Mouse (Mus musculus): ENCODE data around the gene Tln2. TPM values are rescaled to one million over a fixed set of nuclear protein-coding genes. Genes with fewer than 3 reads are reported as not detected.
A peak's percentile ranks its signal among the peaks of the same experiment; 100 is the strongest.

Gene Tln2
- total RNA-seq, 2 experiments from 2014 or later = 111 to 132 TPM

- DNase-seq = no peak
Observed at GRCm38 (mm10) chr9:67208420-67208819, 351.1 kb downstream of the Tln2 start.

- DNase-seq = no peak
Observed at GRCm38 (mm10) chr9:67205175-67205574, 354.3 kb downstream of the Tln2 start.

GRCm38 (mm10) chr9:67196609-67197008, 362.9 kb downstream of the Tln2 start:
- DNase-seq = no peak

- no peak for DNase-seq
Observed at GRCm38 (mm10) chr9:67195306-67195705, 364.2 kb downstream of the Tln2 start.

GRCm38 (mm10) chr9:67191488-67192331, 367.8 kb downstream of the Tln2 start:
- DNase-seq = peak; percentile 23

- peak; percentile 28 for DNase-seq
Observed at GRCm38 (mm10) chr9:67187686-67188085, 371.8 kb downstream of the Tln2 start.

- DNase-seq = no peak
Observed at GRCm38 (mm10) chr9:67187182-67187581, 372.3 kb downstream of the Tln2 start.

GRCm38 (mm10) chr9:67184556-67184955, 374.9 kb downstream of the Tln2 start:
- DNase-seq = no peak

- no peak for DNase-seq
Observed at GRCm38 (mm10) chr9:67183520-67183919, 376.0 kb downstream of the Tln2 start.

GRCm38 (mm10) chr9:67182006-67182405, 377.5 kb downstream of the Tln2 start:
- no peak for DNase-seq

GRCm38 (mm10) chr9:67178709-67179108, 380.8 kb downstream of the Tln2 start:
- DNase-seq = no peak

- no peak for DNase-seq
Observed at GRCm38 (mm10) chr9:67178203-67178602, 381.3 kb downstream of the Tln2 start.

GRCm38 (mm10) chr9:67176073-67176472, 383.4 kb downstream of the Tln2 start:
- DNase-seq = no peak

- no peak for DNase-seq
Observed at GRCm38 (mm10) chr9:67173816-67174215, 385.7 kb downstream of the Tln2 start.

GRCm38 (mm10) chr9:67173154-67173553, 386.3 kb downstream of the Tln2 start:
- no peak for DNase-seq

GRCm38 (mm10) chr9:67171409-67171808, 388.1 kb downstream of the Tln2 start:
- no peak for DNase-seq

GRCm38 (mm10) chr9:67170759-67171158, 388.7 kb downstream of the Tln2 start:
- DNase-seq = no peak

- no peak for DNase-seq
Observed at GRCm38 (mm10) chr9:67170047-67170446, 389.5 kb downstream of the Tln2 start.

Small RNA genes within 50 kb of the gene (microRNA-seq; reads per million reads assigned to microRNA genes)
- 49.7 to 59.5 reads per million in 2 experiments for gene Mir190a

Other genes starting within 250 kb of the Tln2 start
- gene C2cd4b, start 199.7 kb upstream of the Tln2 start, total RNA-seq (2021) = under 1 TPM in 1 of 2 experiments, not detected in 1; 0.38 TPM